ENCODE assay signal across 8 mouse cellular contexts in the genomic region with DNA sequence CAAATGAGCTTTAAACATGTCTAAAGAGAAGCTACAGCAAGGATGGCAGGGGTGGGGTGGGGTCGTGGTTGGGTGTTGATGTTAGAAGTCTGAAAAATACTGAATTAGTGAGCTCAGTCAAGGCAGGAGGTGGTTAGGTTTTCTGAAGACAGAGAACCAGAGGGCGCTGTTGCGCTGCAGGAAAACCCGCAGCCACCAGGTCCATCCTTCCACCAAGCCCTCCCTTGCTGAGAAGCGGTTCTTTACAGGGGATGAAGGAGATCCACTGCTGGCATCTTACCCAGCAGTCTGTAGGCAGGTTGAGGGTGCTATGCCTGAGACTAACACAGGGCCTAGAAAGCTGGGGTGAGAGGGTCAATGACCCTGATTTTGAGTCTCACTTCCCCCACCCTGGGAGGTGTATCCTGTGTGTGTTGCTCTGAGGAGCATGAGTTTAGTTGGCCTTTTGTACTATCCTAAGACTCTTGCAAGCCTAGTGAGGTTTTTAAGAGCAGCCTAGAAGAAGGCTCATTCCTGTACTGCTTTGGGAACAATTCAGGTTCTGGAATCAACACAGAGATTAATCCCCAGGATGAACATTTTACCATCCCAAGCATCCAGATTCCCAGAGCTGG. TPM values are rescaled to one million over a fixed set of nuclear protein-coding genes. Genes with fewer than 3 reads are reported as not detected.
DNase-seq lines count a peak whose midpoint lies in the region; ATAC-seq and TF ChIP-seq lines count a peak whose summit lies in the region.
"Had no signal": no experiment of that assay in that cellular context is flagged by ENCODE, and none has a peak within 500 bp of the region (broad histone marks: within the 10 kb centered on the region; RNA-seq: fewer than 3 reads in every experiment).

No protein-coding gene starts in this region.

- TF ChIP-seq RAD21 in CH12.LX (IDR thresholded peaks at IDR 0.05; ENCODE audit: low read depth, low read length) = peak; percentile 78

- peak overlapping the region; percentile 50 for H3K4me2 ChIP-seq in CH12.LX (ENCODE audit: insufficient read depth, low read depth, poor library complexity, severe bottlenecking)
- H3K4me2 ChIP-seq: limb, embryonic 13.5 days had no signal

- H3K27ac ChIP-seq in CH12.LX (ENCODE audit: insufficient read depth, low read depth) = no peak overlapping the region
- peak overlapping the region; percentile 73 for H3K27ac ChIP-seq in layer of hippocampus, adult 2 months
- H3K27ac ChIP-seq: limb, embryonic 13.5 days had no signal

- peak overlapping the region; percentile 21 for H3K9ac ChIP-seq in CH12.LX (ENCODE audit: insufficient read depth, low read depth)
- H3K9ac ChIP-seq: limb, embryonic 13.5 days had no signal

- no peaks in the 10 kb centered on the region for H3K36me3 ChIP-seq in CH12.LX (replicated peaks in 1 of 2; ENCODE audit: control insufficient read depth in 1 of 2, insufficient read depth in 1 of 2, low read length in 1 of 2)
- H3K36me3 ChIP-seq: limb, embryonic 13.5 days had no signal

- TF ChIP-seq POLR2A in CH12.LX (IDR thresholded peaks at IDR 0.05; ENCODE audit: low read depth, low read length) = no peak

- H3K79me2 ChIP-seq in CH12.LX (replicated peaks; ENCODE audit: control insufficient read depth, extremely low read depth, insufficient read depth, poor library complexity, severe bottlenecking) = no peaks in the 10 kb centered on the region

- TF ChIP-seq EP300 in CH12.LX (IDR thresholded peaks at IDR 0.05; ENCODE audit: low read length) = no peak

- H3K27me3 ChIP-seq in CH12.LX (replicated peaks) = no peaks in the 10 kb centered on the region
- no peaks in the 10 kb centered on the region for H3K27me3 ChIP-seq in Patski

- in situ Hi-C loops in CH12.LX (cut with MboI; ENCODE audit: low pct_ligation_motif_present, low pct_unique_long_range_greater_than_20kb, low sequenced_read_pairs) (loop anchor here (5.0 to 10.0 kb wide), 3 partner anchors 50 to 353 kb away; no protein-coding TSS in a partner anchor), Patski (cut with MboI; ENCODE audit: low pct_unique_long_range_greater_than_20kb) (loop anchor here (5.0 kb wide), 3 partner anchors 55 to 255 kb away; no protein-coding TSS in a partner anchor)

- dilution Hi-C loops in CH12.LX (cut with MboI; ENCODE audit: extremely low pct_ligation_motif_present, extremely low pct_unique_long_range_greater_than_20kb, low sequenced_read_pairs) = no loop called here

- CTCF ChIA-PET in Patski (lab: Charles Lee) = interaction anchor here (0.6 to 6.8 kb wide), 21 partner anchors 10 to 262 kb away, joined by 3 to 72 read pairs (median 5); no protein-coding TSS in a partner anchor

- POLR2A ChIA-PET in Patski (lab: Charles Lee) = interaction anchor here (0.6 to 1.7 kb wide), 5 partner anchors 17 to 57 kb away, joined by 3 to 13 read pairs (median 3); no protein-coding TSS in a partner anchor

- H3K9me3 ChIP-seq in CH12.LX (replicated peaks; ENCODE audit: low read length) = no peaks in the 10 kb centered on the region
- H3K9me3 ChIP-seq: limb, embryonic 13.5 days had no signal

- ATAC-seq in Patski = no peak

- DNase-seq in CH12.LX (ENCODE audit: extremely low read depth) (peak; percentile 77), Patski (ENCODE audit: low read depth, low spot score) (no peak)
- DNase-seq in cerebellum, postnatal 36 days = peak; percentile 83
- DNase-seq in gastrocnemius, postnatal 25 days = peak; percentile 41
- DNase-seq in layer of hippocampus, adult 2 months (ENCODE audit: low spot score in 2 of 2) = peak; percentile 67 to 77
- peak; percentile 44 for DNase-seq in lung, postnatal 25 days (ENCODE audit: low spot score)
- peak; percentile 67 for DNase-seq in right cerebral cortex, postnatal 25 days

- peaks cover 3 to 5% of the 10 kb centered on the region in 2 experiments for H3K4me1 ChIP-seq in CH12.LX (ENCODE audit: control insufficient read depth in 1 of 2, insufficient read depth in 2 of 2)

- no peak overlapping the region for H3K4me3 ChIP-seq in CH12.LX (replicated peaks in 1 of 3; ENCODE audit: low read depth in 2 of 3, low read length in 2 of 3, poor library complexity in 1 of 3)
- H3K4me3 ChIP-seq in layer of hippocampus, adult 2 months = peak overlapping the region; percentile 17
- H3K4me3 ChIP-seq: limb, embryonic 13.5 days had no signal

- TF ChIP-seq CTCF in CH12.LX (conservative IDR thresholded peaks at IDR 0.05 in 1 of 2, IDR thresholded peaks at IDR 0.05 in 1 of 2; ENCODE audit: low read depth in 2 of 2, low read length in 2 of 2) = peak; percentile 45 to 92; a peak in 3 of 4 replicates
- peak; percentile 66 for TF ChIP-seq CTCF in Patski (IDR thresholded peaks at IDR 0.05)
- peak; percentile 75 for TF ChIP-seq CTCF in layer of hippocampus, adult 2 months (conservative IDR thresholded peaks at IDR 0.05)

TF ChIP-seq in CH12.LX, 34 proteins besides CTCF, POLR2A, EP300 and RAD21:
- TF ChIP-seq IRF4 (IDR thresholded peaks at IDR 0.05; ENCODE audit: low read depth, low read length) = no peak
- peak; percentile 77 for TF ChIP-seq SMC3 (IDR thresholded peaks at IDR 0.05; ENCODE audit: low read depth, low read length)

RNA-seq across cellular contexts. Expression of a gene that starts 22.1 kb away (rescaled TPM):
- total RNA-seq in CH12.LX (2012; rRNA removed) (not detected in 2 replicates), CH12.LX (2014; rRNA removed) (not detected in 2 replicates)
- polyA plus RNA-seq in CH12.LX (2012; ENCODE audit: insufficient read length, low read depth) (not detected in 2 replicates), Patski (2021) (3.4 TPM)
- total RNA-seq in gastrocnemius, postnatal 25 days (2021) = 1 to 10 TPM in 1 of 2 experiments, under 1 TPM in 1; 1.00 to 1.4 TPM
- 1 to 10 TPM; 1.8 TPM for total RNA-seq in layer of hippocampus, adult 2 months (2021)

RNA-seq across cellular contexts. Expression of a gene that starts 25.6 kb away (rescaled TPM):
- total RNA-seq in CH12.LX (2012; rRNA removed) = not detected in 2 replicates
- total RNA-seq in CH12.LX (2014; rRNA removed) = not detected in 2 replicates
- polyA plus RNA-seq in CH12.LX (2012; ENCODE audit: insufficient read length, low read depth) = not detected in 2 replicates
- 42.3 TPM for polyA plus RNA-seq in Patski (2021)
- 1 to 10 TPM; 1.6 to 6.9 TPM for total RNA-seq in gastrocnemius, postnatal 25 days (2021)
- 1 to 10 TPM; 5.9 to 6.9 TPM for total RNA-seq in layer of hippocampus, adult 2 months (2021)
